Mouse (Mus musculus) cerebellum, adult 8-10 months (tissue): ENCODE measurements at regions not wholly inside any gene's neighbourhood (a gene's known extent, or its start where the extent isn't known, plus 50 kb on each side); places are given as distances from the start of the nearest gene placed in this dataset.

Source experiments
- DNase-seq: peaks from one replicate; pipeline ENCODE4 v3.0.0; 2022

DNA sequence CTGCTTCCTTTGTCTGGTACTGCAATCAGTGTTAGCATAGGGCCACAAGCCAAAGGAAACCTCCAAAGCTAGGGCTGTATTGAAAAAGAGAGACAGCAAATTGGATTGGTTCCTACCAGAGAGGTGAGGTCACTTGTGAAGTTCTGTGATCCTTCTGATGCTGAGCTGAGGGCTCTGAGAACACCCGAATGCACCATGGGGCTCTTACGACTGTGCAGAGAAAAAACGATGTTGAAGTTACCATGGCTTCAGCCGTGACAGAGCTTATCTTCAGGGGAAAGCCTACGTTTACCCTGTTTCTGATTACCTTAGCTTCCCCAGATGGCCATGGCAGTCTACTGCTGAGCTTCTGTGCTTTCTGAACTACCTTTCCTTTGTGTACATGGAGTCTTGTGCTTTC is 53.9 kb upstream of the Fmo9 start:
- DNase-seq: no peak

DNA sequence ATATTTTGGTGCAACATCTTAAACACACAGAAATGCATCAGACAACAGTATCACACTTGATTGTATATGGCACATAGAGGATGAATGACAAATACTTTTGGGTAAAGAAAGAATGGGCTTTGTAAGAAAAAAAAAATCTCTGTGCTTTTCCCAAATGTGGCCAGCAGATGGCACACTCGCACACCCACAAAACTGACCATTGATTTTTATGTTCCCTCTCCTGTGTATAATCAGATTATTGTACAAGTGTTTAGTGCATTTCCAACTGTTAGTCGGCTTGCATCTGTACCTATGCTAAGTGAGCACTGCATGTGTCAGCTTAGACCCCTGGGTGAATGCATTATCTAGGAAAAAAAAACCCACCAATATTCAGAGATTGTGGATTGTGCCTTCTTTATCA is 56.4 kb upstream of the Fmo9 start:
- DNase-seq: peak; percentile 51

DNA sequence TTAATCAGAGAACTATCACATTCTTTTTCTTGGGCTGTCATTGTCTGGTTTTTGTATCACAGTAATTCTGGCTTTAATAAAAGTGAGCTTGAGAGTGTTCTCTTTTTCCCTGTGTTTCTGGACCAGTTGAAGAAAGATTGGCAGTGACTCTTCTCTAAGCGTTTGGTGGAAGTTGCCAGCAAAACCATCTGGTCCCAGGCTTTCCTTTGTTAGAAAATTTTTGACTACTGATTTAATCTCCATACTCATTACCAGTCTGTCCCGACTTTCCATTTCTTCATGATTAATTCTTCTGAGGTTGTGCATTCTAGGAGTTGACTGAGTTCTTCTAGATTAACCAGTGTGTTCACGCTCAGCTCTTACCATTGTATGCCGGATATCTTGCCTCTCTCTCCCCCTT is 68.6 kb upstream of the Fmo9 start:
- DNase-seq: peak; percentile 71

DNA sequence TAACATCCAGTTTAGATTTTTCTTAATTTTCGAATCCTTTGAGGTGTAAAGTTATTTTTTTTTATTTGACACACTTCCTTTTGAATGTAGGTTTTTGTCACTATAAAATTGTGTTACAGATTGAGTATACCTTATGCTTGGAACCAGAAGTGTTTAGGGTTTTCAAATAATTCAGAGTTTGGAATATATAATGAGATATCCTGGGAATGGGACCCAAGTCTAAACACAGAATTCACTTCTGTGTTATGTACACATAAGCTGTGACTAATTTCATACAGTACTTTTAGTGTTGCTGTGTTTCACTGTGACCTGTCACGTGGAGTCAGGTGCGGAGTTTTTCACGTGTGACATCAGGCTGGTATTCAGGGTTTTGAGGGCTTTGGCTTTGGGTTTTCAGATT is 69.1 kb upstream of the Fmo9 start:
- DNase-seq: no peak

DNA sequence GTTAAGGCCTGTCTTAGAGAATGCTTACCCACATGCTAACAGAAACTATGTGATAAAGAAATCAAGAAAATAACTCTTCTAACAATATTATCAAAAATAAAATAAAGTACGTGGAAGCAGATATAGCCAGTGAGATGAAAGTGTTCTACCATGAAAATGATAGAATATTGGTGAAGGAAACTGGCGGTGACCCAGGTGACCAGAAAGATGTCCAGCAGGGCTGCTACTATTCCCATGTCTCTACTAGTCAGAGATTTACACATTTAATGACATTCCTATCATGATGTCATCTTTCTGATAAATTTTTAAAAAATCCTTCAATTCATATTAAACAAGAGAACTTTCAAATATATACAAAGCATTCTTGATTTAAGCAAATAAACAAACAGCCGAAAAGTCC is 69.8 kb upstream of the Fmo9 start:
- peak; percentile 33 for DNase-seq

DNA sequence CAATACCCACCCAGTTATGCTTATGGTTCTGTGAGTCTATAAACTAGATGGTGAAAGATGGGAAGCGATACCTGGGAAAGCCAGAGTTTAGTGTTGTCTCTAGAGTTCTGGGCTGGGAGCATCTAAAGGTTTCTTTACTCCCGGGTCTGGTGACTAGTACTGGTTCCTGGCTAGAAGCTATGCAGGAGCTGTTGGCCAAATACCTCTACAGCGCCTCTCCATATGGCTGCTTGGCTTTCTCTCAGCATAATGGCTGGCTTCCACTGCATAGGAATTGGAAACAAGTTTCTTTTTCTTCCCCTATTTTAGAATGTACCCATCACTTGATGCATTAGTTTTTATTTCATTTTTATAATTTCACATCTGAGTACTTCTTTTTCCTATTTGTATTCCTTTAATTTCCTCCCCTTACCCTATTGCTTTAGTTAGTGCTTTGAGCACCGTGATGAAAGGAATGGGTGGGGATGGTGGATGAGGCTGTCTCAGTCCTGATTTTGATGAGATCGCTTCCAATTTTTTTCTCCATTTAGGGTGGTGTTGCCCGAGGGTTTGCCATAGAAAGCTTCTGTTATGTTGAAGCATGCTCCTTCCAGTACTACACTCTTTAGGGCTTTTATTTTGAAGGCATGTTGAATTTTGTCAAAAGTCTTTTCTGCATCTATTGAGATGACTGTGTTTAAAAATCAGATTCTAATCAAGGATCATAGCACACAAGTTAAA is 71.5 kb upstream of the Fmo9 start:
- peak; percentile 79 for DNase-seq

DNA sequence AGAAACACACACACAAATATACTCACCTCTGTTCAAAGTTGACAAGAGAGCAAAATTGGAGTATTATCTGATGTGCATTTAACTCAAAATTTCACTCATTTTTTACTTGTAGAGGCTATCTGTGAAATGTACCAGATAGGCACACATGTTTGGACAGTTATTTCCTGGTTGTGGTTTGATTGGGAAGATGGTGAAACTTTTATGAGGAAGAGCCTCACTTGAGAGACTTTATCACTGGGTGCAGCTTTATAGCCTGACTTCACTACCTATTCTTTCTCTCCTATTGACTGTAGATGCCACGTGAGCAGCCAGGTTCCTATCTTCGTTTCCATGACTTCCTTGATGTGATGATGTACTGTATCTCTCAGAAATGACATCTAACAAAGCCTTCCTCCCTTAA is 77.3 kb upstream of the Fmo9 start:
- no peak for DNase-seq

DNA sequence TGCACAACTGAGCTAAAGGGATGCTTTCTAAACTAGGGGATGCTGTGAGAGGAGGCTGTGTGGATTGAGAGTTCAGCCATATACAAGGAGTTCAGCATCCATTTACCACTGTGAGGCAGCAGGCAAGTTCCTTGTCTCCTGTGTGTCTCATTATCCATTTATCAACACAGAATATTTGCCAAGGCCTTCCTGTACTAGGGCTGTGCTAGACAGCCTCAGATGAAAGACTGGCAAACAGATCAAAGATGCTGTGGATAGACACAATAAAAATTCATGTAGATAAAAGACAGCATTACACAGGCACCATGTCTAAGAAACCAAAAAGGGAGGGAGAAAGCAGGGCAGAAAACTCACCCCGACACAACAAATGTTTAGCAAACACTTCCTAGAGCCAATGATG is 91.5 kb upstream of the Fmo9 start:
- no peak for DNase-seq

DNA sequence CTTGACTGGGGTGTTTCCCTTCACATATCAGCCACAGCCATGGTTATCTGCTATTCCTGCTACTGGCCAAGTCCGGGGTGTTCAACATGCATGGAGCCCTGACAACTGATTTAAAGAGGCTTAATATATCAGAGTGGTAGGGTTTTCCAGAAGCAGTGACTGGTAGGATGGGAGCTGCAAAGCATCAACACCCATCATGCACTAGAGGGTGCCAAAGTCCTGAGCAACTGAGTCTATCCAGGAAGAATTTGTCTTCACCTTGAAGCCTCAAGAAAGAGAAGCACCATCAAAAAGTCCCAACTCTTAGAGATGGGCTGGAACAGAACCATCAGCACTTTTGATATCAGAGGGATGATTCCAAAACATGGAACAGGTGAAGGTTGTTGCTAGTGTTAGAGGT is 100.5 kb upstream of the Fmo9 start:
- DNase-seq: peak; percentile 48

DNA sequence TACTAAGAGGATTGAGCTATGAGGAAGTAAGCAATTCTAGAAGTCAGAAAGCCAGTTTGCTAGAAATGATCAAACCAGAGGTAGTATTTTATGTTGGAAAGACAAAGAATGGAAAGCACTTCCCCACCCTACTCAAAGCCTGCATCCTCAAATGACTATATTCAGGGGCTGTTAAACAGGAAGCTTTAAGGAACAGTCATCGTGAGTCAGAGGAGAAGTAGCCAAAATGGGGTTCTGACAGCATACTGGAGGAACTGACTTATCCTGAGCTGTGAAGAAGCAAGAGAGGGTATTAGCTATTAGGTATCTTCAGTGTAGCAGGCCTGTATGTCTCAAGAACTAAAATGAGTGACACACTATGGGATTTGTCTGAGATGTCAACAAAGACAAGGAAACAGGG is 106.3 kb upstream of the Fmo9 start:
- no peak for DNase-seq

DNA sequence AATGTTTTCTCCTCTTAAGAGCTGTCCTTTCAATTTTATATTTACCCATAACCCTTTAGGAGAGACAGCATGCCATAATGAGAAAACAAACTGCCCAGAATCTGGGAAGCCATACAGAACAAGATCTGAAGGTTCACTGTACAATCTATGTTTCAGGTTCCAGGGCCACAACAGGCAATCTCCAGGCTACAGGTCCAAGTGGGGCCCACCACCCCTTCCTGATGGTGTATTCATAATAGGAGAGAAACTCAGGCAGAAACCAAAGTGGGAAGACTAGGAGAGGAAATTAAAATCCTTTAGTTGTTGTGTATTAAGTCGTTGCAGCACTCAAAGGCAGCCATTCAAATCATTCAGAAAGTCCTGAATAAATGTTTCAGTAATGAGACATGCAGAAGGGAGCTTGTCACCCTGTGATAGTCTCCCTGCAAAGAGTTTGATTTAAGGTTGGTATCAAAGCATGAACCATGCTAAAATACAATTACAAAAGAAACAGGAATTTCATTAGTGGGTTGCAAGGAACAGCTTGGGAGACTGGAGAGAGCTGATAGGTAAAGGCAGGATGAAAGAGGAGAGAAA is 107.3 kb upstream of the Fmo9 start:
- no peak for DNase-seq

DNA sequence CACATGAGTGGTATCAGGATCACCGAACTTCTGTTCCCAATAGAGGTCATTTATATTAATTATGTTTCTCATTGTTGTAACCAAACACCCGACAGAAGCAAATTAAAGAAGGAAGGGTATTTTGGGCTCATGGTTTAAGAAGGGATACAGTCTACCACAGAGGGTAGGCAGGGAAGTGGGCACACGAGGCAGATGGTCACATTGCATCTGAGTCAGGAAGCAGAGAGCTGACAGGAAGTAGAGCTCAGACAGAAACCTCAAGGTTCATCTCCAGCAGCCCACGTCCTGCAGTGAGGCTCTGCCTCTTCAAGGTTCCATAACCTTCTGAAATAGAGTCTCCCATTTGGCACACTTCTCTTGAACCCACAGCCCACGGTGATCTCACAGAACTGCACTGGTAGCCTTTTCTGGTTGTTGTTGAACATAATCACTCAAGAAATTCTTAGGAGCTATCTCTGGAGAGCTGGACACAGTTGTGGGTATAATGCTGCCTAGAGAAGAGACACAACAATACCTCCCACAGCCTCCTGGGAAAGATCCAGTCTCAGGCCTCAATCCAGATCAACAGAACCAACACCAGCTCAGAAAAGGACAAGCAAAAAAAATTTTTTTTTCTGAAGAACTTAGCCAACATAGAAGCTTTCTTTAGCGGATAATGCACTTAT is 111.5 kb upstream of the Fmo9 start:
- DNase-seq: no peak

DNA sequence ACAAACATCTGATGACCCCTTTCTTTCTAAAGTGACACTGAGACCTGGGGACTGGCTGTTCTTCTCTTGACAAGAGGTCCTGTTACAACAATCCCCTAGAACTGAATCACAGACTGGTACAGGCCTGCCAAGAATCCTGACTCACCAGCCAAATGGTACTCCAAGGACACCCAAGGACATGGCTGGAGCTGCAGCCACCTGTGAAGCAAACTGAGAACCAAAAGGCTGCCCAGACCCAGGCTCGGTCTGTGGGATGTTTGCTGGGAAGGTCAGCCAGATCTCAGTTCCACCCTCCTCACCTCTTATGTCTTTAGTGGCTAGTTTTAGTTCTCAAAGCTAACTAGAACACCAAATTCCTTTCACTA is 112.1 kb upstream of the Fmo9 start:
- DNase-seq: no peak

DNA sequence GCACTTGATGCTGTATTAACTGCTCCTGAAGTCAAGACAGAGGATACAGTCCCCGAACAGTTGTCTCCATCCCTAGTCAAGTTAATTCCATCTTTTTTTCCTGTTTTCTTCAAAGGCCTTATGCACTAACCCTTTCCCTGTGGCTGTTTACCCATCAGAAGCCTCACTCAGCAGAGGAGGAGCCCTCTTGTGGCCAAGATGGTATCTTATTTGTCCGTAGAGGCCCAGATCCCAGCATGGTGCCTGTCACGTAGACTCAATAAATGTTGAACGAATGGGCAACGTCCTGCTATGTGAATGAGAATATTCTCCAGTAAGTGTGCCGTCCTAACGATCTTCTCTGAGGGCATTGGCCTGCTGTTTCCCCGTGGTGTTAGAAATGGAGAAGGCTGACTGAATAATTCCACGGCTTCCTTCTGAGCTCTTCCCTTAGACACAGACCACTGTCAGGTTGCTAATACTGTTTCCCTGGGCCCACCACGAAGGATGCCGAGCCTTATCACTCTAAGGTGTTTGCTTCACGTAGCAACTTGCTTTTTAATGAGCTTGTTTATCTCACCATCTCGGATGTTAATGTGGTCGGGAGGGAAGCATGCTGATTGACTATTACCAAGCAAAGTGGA is 113.1 kb upstream of the Fmo9 start:
- DNase-seq: peak; percentile 45

DNA sequence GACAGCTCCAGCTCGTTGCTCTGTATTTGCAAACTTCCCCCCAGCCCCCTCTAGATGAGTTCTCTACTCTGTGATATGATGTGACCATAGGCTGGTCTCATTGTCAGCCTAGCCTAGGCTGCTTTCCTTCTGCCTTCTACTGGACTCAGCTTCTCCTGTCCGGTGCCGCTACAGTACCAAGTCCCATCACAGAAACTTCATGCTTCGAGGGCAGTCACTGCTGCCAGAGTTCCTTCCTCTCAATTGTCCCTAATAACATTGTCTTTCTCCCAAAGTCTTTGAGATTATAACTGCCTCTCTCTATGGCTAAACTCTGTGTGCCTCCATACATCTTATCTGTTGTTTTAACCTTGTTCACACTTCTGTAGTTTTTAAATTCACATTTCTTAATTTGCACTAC is 114.0 kb upstream of the Fmo9 start:
- no peak for DNase-seq

DNA sequence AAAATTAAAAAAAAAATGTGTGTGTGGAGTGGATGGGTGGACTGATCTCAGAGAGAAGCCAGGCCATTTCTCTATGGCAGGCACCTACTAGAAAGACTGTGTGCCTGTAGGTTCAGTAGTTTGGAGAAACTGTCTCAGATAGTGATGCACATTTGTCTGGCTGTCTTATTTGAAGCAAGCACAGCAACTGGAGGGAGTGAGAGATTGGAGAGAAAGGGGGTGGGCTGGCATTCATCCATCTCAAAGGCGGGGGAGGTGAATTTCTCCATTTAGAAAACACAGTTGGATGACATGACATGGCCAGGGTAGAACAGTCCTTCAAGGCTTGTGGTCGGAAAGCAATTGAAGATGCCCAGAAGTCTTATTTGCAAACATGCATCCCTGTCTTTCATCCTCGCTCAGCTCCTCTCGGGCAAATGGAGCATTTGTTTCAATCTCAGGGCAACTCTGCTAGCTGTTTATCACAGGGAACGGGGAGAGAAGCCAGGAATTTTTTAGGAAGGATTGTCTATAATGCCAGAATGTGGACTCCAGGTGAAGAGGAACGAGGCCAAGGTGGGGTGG is 114.8 kb upstream of the Fmo9 start:
- peak; percentile 28 for DNase-seq

DNA sequence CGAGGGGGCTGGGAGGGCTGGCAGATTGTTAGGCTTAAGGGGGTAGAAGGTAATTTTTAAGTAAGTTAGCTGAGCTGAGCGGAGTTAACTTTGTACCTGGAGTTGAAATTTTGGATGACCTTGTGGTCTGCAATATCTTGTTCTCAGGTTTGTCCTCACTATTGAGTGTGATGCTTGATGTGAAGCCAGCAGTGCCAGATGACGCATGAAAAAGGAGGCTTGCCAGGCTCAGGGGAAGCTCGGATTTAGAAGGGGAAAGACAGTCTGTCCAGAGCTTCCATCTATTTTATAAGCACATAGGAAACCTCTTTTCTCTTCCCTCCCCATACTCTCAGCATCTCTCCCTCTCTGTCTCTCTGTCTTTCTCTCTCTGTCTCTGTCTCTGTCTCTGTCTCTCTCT is 115.3 kb upstream of the Fmo9 start:
- DNase-seq: peak; percentile 53

DNA sequence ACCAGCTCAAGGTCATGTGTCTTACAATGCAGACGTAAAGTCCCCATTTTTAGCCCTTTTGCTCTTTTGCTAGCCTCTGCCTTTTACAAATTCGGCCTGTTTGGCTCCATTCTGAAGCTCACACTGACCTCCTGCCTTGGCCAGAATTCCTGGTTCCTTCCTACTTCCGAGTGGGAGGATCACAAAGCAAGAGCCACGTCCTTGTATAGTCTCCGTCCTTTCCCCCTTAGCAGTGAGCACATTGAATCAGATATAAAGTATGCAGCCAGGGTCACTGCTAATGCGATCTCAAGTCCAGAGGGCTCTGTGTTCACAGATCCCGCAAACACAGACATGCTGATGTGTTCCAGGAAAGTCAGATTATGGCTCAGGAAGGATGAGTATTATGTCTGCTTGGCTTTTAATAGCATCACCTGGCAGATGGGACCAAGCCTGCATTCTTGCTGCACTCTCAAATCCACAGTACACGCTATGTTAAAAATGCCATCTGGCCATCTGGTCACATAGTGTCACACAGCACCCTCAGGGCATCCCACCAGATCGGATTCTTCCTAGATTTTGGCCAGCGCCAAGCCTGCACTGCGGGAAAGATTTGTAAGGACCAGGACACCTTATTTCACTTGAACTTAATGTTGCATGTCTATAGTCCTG is 119.4 kb upstream of the Fmo9 start:
- peak; percentile 85 for DNase-seq

DNA sequence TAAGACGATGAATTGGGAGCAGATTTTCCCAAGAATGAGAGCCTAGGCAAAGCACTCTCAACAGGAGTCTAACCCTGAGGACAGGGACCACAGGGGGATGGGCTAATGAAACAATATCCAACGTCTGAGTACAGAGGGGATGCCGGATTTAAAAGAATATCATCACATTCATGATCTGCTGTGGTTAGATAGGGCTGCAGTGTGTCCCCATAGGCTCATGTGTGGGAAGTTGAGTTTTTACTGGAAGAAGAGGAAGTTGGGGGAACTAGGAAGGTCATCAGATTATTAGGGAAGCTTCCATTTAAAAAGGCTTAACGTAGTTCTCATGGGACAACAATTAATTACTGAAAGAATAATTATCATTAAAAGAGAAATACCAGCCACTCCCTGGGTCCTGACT is 120.3 kb upstream of the Fmo9 start:
- DNase-seq: no peak

DNA sequence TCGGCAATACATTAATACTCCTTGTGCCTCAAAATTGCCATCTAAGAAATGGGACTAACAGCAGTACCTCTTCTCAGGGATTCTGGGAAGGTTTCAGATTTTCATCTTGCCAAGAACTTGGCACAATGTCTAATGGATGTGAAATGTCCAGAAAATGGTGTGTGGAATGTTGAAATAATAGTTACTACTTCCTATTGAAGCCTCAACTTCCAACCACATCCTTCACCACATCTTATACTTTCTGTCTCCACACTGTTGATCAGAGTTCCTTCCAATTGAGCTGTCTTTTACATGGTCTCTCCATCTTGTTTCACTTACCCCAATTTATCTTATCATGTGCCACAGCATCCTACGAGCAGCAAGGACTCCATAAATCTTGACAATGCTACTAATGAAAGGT is 122.3 kb upstream of the Fmo9 start:
- DNase-seq: no peak

DNA sequence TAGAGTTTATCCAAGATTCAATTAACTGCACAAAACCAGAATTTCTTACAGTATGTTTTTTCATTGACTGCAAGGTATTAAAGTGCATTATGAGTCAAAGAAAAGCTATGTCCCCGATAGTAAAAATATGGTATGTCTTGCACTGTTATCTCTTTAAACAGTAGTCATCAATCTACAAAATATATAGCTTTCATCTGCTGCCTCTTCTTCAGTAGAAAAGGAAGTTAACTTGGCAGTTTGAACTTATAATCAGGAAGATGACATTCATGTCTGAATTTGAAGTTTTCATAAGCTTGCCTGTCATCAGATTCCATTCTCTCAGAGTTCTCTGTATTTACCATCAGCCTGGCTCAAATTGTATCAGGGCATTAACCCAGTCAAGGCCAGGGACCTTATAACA is 122.7 kb upstream of the Fmo9 start:
- DNase-seq: no peak

DNA sequence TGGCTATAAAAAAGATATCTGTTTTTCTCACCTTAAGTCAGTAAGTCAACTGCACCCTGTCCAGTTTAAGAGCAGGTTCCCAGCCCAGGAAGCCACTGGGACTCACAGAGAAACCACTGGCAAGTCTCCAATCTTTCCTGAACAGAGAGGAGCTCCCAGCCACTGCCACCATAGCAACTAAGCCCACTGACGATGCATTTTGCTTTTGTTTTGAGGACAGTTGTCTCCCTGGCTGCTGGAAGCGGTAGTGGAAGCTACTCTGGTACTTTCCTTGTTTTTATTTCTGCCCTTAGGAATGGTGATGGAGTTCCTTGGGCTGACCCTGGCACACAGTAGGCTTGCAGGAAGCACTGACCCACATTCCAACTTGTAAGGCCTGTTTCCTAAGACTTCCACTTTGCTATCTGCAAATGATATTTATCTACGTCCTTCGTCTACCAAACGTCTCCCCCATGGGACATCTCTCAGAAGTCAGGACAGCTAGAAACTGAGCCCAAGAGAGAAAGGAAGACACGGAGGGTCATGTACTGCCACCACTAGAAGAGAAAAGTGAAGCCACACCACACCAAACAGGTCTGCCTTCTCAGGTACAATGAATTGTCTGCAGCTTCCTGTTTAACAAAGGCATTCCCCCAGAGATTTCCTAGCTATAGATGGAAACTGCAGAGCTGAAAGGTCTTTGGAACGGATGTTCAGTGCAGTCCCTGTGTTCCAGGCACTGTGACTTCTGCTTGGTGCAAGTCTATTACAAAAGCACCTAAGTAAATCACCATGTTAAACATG is 125.7 kb upstream of the Fmo9 start:
- DNase-seq: no peak
